Mouse (Mus musculus): ENCODE measurements around the gene Fgfr2.

GRCm38 (mm10) chr7:130269124-130269867 lies 2853.9 kb downstream of the Fgfr2 start:
- TF ChIP-seq CTCF (IDR thresholded peaks at IDR 0.05; ENCODE audit: insufficient read depth, low read length), result no peak
- TF ChIP-seq POLR2A (IDR thresholded peaks at IDR 0.05; ENCODE audit: borderline replicate concordance, extremely low read depth, low read depth, low read length), result no peak
